Mouse (Mus musculus): ENCODE measurements around the gene Naa15.
"Not testable (repeated sequence)": the region's sequence is repeated elsewhere in the genome, so short reads cannot be mapped to it uniquely, and the experiment has no call there.

- TF ChIP-seq CTCF (IDR thresholded peaks at IDR 0.05; ENCODE audit: low read depth) = peak; percentile 21; the same call in 1 of the 2 replicates
- not testable (repeated sequence) for TF ChIP-seq EP300 (IDR thresholded peaks at IDR 0.05; ENCODE audit: low read depth)
Measured at GRCm38 (mm10) chr3:51402054-51402453, 12.9 kb upstream of the Naa15 start.

All from liver, embryonic 14.5 days (tissue).